Mouse (Mus musculus) 3134 (cell line): ENCODE measurements around the gene Auts2.

Experiments
- DNase-seq: peaks from one replicate; pipeline ENCODE4 v3.0.0-alpha.2; 2011; ENCODE audit warnings: low spot score; ENCODE audit not compliant: insufficient read length; ENCODE audit errors: extremely low read depth

Auts2 gene

DNA sequence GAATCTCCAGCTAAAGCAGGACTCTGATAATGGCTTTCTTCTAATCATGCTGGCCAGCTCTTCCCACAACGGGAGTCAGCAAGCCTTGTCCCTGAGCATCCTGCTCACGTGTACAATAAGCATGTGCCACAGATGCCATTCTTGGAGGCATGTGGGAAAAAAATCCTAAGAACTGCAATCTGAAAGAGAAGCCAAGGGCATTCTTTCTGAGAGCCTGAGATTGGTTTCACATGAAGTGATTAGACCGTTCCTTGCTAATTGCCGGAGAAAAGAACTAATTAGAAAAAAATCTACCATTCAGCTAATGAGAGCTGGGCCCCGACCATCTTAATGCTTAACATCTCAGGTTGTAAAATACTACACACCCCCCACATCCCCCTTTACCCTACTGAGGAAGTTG is 677.9 kb downstream of the Auts2 start:
- DNase-seq, result no peak

DNA sequence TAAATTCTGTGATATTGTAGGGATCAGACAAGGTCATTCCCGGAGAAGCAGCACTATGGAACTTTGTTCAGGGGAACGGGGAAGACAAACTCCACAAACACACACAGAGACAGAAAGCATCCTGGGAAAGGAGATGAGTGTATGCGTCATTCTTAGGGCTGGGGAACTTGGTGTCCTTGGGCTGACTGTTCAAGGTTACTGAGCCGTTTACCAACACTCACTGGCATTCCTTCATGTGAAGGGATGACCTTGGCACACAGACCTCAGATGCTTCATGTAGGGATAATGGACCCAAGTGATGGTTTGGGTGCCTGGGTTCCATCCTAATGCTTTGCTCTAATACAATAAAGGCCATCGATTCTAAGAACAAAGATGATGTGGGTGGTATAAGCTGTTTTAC is 685.2 kb downstream of the Auts2 start:
- DNase-seq, result no peak

DNA sequence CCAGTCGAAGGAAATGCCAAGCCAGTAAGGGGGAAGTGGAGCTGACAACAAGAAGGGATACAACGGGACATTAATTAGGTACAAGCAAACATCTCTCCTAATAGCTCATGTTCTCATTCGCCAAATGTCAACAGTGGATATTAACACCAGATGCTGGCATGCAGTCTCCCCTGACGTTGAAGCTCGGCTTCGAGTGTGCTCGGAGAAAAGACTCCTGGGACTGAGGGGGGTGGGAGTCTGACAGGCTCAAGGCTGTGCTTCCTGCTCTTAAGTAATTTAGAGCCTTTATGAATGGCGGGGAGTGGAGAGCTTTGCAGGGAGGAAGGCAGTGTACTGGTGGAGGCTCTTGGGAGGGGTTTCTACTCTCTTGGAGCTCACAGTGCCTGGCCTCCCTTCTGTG is 687.8 kb downstream of the Auts2 start:
- no peak for DNase-seq

DNA sequence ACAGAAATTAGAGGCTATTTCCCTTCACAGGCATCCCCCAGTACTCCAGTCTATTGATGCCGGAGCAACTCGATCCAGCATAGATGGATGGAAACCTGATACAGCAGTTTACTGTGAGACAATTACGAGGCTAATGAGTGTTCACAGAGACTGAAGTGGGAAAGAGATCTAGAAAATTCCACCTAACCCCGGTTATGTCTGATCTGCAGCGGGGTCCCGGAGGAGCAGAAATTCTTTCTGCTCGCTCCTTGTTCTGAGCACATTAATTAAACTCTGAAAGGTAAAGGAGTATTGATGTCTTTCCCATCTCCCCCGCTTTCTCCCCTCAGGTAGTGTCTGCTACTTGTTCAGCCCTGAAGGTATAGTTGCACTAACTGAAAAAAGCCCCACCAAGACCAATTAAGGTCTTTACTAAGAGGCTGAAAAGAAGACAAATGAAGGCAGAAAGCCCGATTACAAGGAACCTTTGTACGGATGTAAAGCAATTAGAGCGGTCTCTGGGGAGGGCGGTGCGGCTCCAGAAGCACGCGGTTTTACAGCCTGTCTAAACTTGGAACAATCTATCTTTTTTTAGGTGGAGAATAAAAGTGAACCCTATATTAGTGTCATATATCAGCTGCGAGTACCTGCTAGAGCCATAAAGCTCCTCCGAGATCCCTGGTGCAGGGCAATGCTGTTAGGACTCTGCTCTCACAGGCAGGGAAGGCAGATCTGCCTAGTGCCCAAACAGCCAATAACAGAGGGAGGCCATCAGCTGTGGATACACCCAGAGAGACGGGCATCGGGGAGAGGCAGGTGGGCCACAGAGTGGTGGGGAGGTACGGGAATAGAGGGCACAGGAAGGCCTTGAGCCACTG is 691.3 kb downstream of the Auts2 start:
- no peak for DNase-seq

DNA sequence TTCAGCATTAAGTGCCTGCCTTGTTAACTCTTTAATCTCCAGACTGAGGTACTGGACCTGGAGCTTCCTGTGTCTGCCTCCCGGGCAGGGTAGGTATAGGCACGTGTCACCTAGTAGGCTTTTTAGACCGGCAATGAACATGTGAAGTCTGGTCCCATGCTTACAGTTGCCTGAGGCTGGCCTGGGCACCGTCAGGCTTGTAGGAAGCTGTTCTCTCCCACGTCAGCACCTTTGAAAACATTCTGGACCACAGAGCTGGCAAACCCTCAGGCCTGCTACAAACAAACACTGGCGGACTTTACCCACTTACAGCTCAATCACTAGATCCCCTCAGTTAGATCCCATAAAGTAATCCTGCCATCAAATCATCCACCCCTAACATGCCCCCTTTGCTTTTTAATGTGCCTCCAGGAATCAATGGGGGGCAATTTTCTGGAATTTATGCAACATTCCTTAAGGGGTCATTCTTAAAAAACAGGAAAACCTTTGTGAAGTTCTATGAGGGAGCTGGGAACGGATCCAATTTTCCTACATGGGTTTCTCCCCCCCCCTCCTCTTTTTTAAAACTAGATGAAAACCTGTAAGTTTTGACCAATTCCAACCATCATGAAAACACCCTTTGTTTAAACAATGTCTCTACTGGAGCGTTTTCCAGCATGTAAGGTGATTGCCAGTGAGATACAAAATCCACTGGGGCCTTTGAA is 692.4 kb downstream of the Auts2 start:
- no peak for DNase-seq

DNA sequence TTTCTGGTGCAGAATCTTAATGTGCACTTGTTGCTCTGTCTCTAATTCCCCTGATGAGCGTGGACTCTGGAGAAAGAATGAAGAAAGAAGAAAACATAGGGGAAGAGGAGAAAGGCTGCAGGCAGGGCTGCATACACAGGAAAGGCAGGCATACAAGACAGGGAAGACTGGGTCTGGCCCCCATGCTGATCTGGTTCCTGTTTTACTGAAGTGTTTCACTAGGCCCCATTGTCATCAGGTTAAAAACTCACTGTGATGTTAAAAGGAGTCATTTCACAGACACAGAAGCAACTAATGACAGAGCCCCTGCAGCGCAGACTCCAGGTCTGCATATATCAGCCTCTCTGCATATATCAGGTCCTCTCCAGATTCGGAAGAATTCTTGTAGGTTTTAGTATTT is 693.5 kb downstream of the Auts2 start:
- no peak for DNase-seq

DNA sequence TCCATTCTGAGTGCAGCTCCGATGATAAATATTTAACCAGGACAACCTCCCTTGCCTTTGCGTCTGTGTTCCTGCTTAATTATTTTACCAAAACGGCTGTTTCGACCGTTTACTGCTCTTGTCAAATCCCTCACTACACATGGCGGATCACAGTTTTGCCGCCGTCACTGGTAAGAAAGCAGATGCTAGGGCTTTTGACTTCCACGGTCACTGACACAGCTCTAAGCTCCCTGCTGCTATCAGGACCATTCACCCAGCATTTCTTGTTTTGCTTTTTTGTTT is 698.7 kb downstream of the Auts2 start:
- DNase-seq, result no peak

DNA sequence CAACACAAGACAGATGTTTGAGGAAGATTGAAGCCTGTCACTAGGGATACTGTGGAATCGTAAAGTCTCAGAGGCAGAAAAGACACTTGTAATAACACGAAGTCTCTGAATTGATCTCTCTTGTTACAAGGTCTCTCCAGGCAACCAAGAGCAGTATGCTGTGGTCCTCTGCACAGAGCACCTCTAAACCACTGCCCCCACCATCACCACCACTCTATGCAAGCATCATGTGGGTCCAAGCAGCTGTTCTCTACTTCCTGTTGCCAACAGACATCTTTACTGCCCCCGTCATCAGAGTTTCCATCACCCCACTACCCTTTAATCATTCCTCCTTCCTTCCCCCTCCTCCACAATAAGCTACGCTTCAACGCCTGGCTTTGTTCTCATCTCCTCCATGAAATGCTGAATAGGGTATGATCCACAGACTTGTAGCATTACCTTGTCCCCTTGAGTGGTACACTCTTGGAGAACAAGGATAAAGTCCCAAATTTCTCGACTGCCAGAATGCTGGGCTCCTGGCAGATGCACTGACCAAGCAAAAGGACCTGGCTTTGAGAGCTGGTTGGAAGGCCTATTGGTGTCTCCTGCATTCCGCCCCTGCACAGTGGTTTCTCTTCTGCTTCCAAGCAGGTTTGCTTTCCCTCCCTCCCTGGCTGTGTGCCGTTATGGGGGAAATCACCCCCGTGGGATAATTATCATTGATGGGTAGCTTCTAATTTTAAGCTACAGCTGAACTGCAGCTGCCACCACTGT is 699.2 kb downstream of the Auts2 start:
- DNase-seq, result no peak

DNA sequence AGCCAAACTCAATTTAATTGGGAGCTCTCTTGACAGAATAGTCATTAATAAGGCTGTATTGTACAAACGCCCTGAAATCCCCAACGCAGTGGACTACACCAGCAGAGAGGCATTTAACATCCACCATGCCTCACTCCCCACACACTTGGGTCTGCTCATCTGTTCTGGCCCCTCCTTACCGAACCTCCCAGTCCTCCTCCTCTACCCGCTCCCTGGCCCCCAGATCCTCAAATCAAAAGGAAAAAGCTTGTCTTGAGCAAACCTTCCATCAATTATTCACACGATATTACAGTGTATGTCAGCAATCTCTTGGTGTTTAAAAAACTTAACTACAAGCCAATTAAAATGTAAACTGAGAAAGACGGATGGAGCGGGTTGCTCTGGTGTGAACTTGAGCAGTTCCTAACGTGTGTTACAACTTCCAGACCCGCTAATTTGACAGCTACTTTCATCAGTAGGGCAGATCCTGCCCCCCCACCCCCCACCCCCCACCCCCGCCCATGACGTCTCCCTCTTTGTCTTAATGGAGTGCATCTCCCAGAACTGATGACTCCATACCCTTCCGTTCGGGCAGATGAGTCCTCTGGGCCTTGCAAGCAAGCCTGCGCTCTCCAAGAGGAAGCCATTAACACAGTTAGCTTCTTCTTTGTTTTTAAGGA is 703.4 kb downstream of the Auts2 start:
- DNase-seq, result no peak

DNA sequence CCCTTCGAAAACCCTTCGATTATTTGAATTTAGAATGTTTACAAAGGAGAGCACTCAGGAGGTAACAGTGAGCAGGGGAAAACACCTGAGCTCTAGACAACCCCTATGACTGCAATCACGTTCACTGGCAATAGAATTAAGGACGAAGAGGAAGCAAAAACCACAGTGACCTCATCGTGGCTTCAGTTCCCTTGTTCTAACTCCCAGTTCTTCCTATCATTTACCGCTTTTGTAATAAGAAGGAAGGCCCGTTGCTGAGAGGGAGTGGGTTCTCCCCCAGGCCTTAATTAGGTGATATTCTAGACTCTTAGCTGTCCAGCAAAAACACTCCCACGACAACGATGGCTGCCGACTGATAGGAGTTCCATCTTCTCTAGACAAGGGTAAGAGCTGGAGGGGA is 704.1 kb downstream of the Auts2 start:
- no peak for DNase-seq

DNA sequence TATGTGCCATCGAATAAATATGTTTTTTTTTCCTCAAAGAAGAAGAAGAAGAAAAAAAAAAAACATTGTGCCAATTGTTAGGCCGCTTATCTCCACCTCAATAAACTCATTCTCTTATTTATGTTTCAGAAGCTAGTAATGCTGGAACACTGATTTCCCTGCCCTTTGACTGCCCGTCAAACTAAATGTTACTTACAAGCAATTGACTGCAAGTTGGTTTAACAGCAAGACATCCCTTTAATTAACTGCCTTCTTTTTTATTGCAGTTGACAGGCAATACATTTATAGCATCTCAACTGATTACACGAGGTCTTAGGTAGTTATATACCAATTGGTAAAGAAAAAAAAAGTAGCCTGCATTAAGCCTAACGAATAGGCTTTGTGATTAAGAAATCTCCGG is 705.1 kb downstream of the Auts2 start:
- no peak for DNase-seq

DNA sequence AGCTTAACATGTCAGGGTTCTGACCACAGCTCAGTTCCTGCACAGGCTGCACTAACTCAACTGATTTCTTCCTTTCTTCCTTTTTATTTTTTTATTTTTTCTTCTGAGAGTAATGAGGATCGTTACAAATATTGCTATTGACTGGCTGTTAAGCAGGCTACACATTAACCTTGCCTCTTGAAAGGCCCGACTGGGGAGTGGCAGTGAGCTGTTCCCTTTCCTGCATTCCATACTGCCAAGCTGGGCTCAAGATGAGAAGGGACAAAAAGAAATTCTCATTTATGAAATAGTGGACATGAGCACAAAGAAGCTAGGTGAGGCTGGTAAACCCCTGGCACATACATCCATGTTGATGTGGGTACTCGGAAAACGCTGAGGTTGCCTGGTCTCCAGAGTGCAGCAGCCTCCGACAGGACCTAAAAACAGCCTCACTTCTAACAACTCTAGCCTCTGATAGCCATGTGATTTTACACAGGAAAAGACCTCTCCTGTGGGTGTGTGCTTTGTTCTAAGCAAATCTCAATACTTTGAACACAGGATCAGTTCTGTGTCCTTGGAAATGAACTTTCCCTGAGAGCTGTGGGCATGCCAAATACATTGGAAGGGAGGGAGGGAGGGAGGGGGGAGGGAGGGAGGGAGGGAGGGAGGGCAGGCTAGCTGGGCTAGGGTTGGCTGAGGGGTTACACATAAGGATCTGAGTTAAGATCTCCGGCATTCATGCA is 707.0 kb downstream of the Auts2 start:
- no peak for DNase-seq

DNA sequence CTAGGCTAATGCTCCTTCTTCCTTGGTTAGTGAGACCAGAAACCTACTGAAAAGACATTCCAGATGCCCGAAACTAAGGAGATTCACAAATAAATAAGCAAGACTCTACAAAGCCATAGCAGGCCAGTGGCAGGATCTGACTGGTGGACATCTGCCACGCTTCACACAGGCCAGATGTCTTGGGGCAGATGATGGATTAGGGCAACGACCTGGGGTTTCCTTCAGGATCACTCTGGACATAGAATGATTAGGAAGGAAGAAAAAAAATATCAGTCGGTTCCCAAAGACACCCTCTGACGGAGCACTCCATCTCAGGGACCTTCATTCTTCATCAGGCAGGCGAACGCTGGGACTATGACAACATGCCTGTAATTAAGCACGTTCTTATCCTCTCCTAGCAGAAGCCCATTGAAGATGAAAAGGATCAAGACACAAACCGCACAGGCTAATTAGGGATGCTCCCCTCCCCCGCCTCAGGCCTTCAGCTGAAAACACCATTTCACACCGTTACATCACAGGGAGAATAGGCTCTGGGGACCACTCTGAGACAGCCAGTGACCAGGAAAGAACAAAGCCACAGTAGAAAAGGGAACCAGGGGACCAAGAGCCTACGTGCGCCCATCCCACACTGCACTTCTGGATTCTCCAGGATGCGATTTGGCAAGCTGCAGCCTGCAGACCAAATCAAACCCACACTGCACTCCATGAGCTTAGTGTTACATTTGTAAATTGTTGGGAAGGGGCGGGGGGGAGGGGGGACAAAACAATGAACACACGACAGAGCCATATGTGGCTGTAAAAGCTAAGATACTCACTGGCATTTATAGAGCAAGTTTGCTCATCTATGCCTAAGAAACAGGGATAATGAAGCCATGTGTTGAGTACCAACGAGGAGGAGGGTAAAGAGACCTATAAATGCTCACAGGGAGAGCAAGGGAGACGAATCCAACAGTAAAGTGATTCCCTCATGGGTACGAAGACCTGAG is 710.0 kb downstream of the Auts2 start:
- no peak for DNase-seq

DNA sequence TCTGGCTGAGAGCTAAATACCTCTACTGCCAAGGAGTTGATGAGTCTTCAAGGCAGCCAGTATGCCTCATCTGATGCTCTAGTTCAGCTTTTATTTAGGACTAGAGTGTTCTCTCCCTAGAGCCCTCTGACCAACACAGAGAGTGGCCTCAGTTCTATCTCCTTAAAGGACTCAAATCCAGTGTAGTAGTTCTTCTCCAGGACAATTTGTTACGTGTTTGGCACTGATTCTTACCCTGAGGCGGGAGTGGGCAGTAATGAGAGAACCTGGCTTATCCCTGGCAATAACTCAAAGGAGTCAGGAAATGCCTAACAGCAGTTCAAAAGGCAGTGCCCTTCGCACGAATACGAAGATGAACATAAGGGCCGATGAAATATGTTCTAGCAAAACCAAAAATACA is 713.0 kb downstream of the Auts2 start:
- peak; percentile 26 for DNase-seq

DNA sequence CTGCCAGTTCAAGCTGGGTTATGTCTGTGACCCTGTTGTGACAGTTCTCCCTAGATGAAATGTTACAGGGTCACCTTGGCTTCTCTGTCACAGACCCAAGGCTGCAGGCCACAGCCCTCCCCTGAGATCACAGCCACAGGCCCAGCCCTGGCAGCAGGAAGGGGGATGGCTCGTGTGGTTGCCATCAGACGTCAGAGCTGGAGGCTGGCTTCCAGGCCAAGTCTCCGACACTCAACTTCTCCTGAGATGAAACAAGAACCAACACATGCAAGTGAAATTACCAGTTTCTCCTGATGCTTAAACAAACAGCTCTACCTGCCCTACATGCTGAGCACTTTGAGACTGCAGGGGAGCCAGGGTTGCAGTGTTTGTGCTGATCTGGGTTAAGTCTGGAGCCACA is 713.9 kb downstream of the Auts2 start:
- peak; percentile 38 for DNase-seq

DNA sequence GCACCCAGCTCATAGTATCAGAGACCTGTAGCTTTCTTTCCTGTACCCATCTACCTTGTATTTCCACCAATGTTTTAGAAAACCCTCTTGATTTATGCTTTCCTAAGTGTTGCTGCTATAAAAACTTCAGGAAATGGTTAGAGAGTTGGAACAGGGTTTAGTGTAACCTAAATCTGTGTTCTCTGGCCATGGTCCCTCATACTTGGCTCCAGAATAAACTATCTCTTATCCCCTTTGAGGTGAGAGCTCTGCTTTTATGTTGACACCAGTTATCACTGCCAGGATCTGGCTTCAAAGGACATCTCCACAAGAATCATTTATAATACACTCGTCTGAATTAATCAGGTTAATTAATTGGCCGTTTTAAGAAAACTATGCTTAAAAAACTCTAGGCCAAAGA is 714.5 kb downstream of the Auts2 start:
- DNase-seq, result no peak

DNA sequence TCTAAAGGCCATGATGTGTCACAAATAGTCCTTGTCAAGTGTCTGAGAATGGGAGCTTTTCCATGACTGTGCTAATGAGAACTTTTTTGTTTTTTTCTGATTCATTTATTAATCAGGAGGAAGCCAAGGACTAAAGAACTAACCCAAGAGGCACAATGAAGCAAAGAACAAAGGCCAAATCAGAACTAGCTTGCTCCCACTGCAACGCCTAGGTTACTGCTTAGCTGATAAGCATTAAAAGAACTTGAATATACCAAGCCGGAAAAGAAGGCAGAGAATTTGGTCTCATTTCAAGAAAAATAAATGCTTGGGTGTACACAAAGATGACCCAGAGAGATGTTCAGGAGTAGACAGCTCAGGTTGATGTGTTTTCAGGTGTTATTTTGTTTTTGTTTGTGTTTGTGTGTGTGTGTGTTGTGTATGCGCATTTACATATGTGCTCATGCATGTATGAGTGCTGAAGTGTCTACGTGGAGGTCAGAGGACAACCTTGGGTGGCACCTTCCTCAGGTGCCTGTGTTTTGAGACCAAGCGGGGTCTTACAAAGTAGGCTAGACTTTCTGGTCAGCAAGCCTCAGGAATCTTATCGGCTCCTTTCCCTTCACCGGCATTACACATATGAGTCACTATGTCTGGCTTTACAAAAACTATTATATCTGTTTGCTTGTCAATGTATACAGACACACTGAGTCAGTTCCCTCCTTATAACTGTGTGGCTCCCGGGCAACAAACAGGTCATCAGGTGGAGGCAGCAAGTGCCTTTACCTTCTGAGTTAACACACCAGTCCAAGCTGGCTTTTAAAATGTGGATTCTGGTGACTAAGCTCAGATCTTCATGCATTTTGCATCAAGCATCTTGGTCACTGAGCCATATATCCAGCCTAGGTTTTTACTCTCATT is 716.5 kb downstream of the Auts2 start:
- DNase-seq, result no peak

DNA sequence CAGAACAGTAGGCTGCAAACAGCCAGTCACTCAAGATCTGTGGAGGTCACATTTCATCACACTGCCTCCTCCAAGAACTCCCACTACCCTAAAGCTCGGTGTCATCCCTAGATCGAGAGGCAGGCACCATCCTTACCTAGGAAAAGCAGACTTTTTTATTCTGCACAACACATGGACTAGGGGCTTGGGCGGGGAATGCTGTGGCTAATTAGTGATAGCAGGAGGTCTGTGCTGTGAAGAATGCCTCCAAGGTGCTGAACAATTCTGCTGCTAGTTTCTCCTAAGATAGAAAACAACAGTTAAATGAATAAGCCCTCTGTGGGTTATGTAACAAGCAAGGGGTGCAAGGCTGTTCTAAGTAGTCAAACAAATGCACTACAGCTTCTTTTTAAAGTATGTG is 717.7 kb downstream of the Auts2 start:
- DNase-seq, result no peak
